Mouse (Mus musculus) E14TG2a.4 (cell line): ENCODE measurements around the gene Frmpd3.

Experiments
- CTCF ChIP-seq: conservative IDR thresholded peaks from 2 replicates; pipeline ENCODE4 v1.5.1; 2014; ENCODE audit warnings: low read length
- POU5F1 ChIP-seq: IDR thresholded peaks from 2 replicates; pipeline ENCODE4 v1.6.1; 2014; ENCODE audit warnings: low read length, borderline replicate concordance

DNA sequence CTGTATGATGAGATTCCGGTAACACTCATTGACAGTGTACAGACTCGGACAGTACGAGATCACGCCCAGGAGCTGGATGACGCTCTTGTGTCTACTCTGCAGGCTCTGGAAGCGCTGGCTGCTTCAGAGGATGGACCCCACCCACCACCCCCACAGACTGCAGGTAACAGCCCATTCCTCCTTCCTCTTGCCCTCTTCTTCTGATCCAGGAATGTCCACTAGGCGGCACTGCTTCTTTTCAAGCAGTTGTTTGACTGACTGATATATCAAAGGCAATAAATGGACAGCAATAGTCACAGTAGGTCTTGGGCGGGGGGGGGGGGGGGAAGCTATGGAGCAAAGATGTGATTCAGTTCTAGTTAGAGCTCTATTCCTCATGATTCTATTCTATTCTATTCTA, 86.2 kb downstream of the Frmpd3 start:
- TF ChIP-seq CTCF (peak; percentile 37; the same call in 1 of the 2 replicates), POU5F1 (no peak)
